Mouse (Mus musculus): ENCODE results near the gene Gm16181. TPM values are rescaled to one million over a fixed set of nuclear protein-coding genes. Genes with fewer than 3 reads are reported as not detected.
"Not testable (repeated sequence)": the region's sequence is repeated elsewhere in the genome, so short reads cannot be mapped to it uniquely, and the experiment has no call there.

Gene Gm16181
- total RNA-seq, 2 experiments from 2014 or later, result 1.3 TPM; not detected in 1

GRCm38 (mm10) chr17:35232659-35233058, 12.0 kb downstream of the Gm16181 start:
- DNase-seq, result no peak

- peak; percentile 54 for DNase-seq
Measured at GRCm38 (mm10) chr17:35233114-35233980, 12.7 kb downstream of the Gm16181 start, which contains the start of gene Atp6v1g2. Atp6v1g2 (plus strand) TSS chr17:35233660.

GRCm38 (mm10) chr17:35234090-35234489, 13.5 kb downstream of the Gm16181 start:
- DNase-seq, result not testable (repeated sequence)

- DNase-seq, result peak; percentile 68
Measured at GRCm38 (mm10) chr17:35234903-35235302, 14.3 kb downstream of the Gm16181 start.

- peak; percentile 94 for DNase-seq
Measured at GRCm38 (mm10) chr17:35235614-35236389, 15.2 kb downstream of the Gm16181 start, which contains the start of gene Nfkbil1. Nfkbil1 (minus strand) TSS chr17:35235792.

- peak; percentile 99 for DNase-seq
Measured at GRCm38 (mm10) chr17:35236390-35236746, 15.7 kb downstream of the Gm16181 start.

- DNase-seq, result no peak
Measured at GRCm38 (mm10) chr17:35236996-35237395, 16.4 kb downstream of the Gm16181 start.

- DNase-seq, result no peak
Measured at GRCm38 (mm10) chr17:35237504-35237903, 16.9 kb downstream of the Gm16181 start.

- no peak for DNase-seq
Measured at GRCm38 (mm10) chr17:35239700-35240099, 19.1 kb downstream of the Gm16181 start.

GRCm38 (mm10) chr17:35240384-35241304, 20.0 kb downstream of the Gm16181 start:
- peak; percentile 58 for DNase-seq

GRCm38 (mm10) chr17:35241305-35242014, 20.8 kb downstream of the Gm16181 start, which contains the start of gene Ddx39b:
Ddx39b (plus strand) TSS chr17:35241746.
- DNase-seq, result peak; percentile 97

- DNase-seq, result peak; percentile 81
Measured at GRCm38 (mm10) chr17:35242015-35242941, 21.6 kb downstream of the Gm16181 start.

- DNase-seq, result peak; percentile 71
Measured at GRCm38 (mm10) chr17:35243086-35243485, 22.5 kb downstream of the Gm16181 start.

- no peak for DNase-seq
Measured at GRCm38 (mm10) chr17:35244999-35245398, 24.4 kb downstream of the Gm16181 start.

- DNase-seq, result no peak
Measured at GRCm38 (mm10) chr17:35245731-35246623, 25.3 kb downstream of the Gm16181 start.

- DNase-seq, result no peak
Measured at GRCm38 (mm10) chr17:35247144-35247543, 26.5 kb downstream of the Gm16181 start.

GRCm38 (mm10) chr17:35248986-35249385, 28.4 kb downstream of the Gm16181 start:
- no peak for DNase-seq

GRCm38 (mm10) chr17:35249451-35250197, 29.0 kb downstream of the Gm16181 start:
- no peak for DNase-seq

All from adrenal gland, postnatal 10 days (tissue).